In the genomic region with DNA sequence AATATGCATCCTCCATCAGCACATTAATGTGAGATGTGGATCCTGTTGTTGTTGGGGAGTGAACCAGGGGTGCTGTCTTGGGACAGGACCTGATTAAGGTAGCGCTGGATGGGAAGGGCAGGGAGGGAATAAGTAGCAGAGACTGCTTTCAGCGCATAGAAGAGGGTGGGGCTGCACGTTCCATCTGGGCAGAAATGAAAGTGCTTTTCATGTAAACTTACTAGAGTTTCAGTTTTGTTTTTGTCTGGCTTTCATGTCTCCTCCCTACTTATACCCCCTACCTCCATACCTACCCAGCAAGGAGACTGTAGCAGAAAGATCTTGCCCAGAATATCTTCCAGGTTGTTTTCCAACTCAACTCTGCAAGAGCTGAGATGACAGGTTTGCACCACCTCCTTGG, we compare ENCODE assay signal across 17 mouse cellular contexts. TPM values are rescaled to one million over a fixed set of nuclear protein-coding genes. Genes with fewer than 3 reads are reported as not detected.
DNase-seq lines count a peak whose midpoint lies in the region; ATAC-seq and TF ChIP-seq lines count a peak whose summit lies in the region.
"Had no signal": no experiment of that assay in that cellular context is flagged by ENCODE, and none has a peak within 500 bp of the region (broad histone marks: within the 10 kb centered on the region; RNA-seq: fewer than 3 reads in every experiment).

No protein-coding gene starts in this region.

- no peak overlapping the region for H3K4me2 ChIP-seq in lung, postnatal 0 days (replicated peaks; ENCODE audit: low read depth, low read length)
- H3K4me2 ChIP-seq: midbrain, embryonic 11.5 days had no signal

- H3K36me3 ChIP-seq in lung, postnatal 0 days (ENCODE audit: insufficient read depth, low read length) = no peaks in the 10 kb centered on the region

- 46% methylated on average over 3 of the region's 3 CpGs for WGBS in lung, postnatal 0 days

- no peaks in the 10 kb centered on the region for H3K9me3 ChIP-seq in lung, postnatal 0 days (ENCODE audit: low read length)

- H3K27me3 ChIP-seq in lung, postnatal 0 days (replicated peaks; ENCODE audit: insufficient read depth, low read length) = no peaks in the 10 kb centered on the region

- peak; percentile 29 for DNase-seq in lung, postnatal 0 days (ENCODE audit: low spot score)
- DNase-seq in lung, postnatal 14 days = no peak
- DNase-seq in induced T-regulatory cell, adult 2 months (ENCODE audit: low read depth) = peak; percentile 71
- DNase-seq in naive thymus-derived CD4-positive, alpha-beta T cell, adult 2 months (ENCODE audit: low read depth) = peak; percentile 72
- DNase-seq in embryo, embryonic 9.5 days (ENCODE audit: extremely low spot score) = no peak
- no peak for DNase-seq in gastrocnemius, postnatal 10 days
- no peak for DNase-seq in adrenal gland, adult 2 months
- DNase-seq: cerebellum, adult 11-12 months; heart, postnatal 10 days had no signal

- no peaks in the 10 kb centered on the region for H3K4me1 ChIP-seq in lung, postnatal 0 days (ENCODE audit: insufficient read depth, low read depth, low read length)

- no peak for ATAC-seq in lung, postnatal 0 days
- peak; percentile 75 for ATAC-seq in CD4-positive, CD25-positive, alpha-beta regulatory T cell, adult 4 months
- ATAC-seq: forebrain, embryonic 16.5 days; hindbrain, embryonic 16.5 days had no signal

- no peak for TF ChIP-seq CTCF in lung, postnatal 0 days (IDR thresholded peaks at IDR 0.05)

- H3K27ac ChIP-seq in lung, postnatal 0 days (ENCODE audit: low read length) = no peak overlapping the region
- H3K27ac ChIP-seq: layer of hippocampus, adult 2 months had no signal

- no peak overlapping the region for H3K4me3 ChIP-seq in lung, postnatal 0 days (ENCODE audit: low read depth, low read length)
- H3K4me3 ChIP-seq: layer of hippocampus, adult 2 months; myocyte had no signal

- H3K9ac ChIP-seq in lung, postnatal 0 days (replicated peaks; ENCODE audit: low read depth) = no peak overlapping the region

- no peak for TF ChIP-seq EP300 in lung, postnatal 0 days (IDR thresholded peaks at IDR 0.05)

RNA-seq across cellular contexts. Expression of a gene that starts 1.4 kb away (rescaled TPM):
- 2.3 and 2.4 TPM in 2 replicates for polyA plus RNA-seq in lung, postnatal 0 days (2015; fragmentation: Nextera tagmentation; extraction: Ambion mirVana)
- polyA plus RNA-seq in CD4-positive, CD25-positive, alpha-beta regulatory T cell, adult 4 months (2017; shearing (Covaris generic)) = 100 to 1,000 TPM; 247 to 270 TPM
- under 1 TPM in 1 of 2 experiments, not detected in 1; 0.18 TPM for total RNA-seq in gastrocnemius, postnatal 10 days (2021)
- under 1 TPM; 0.14 to 0.40 TPM for total RNA-seq in adrenal gland, adult 2 months (2021)
- 0.15 and 0.22 TPM in 2 replicates for polyA plus RNA-seq in adrenal gland, adult 2 months (2012; rRNA removed)
- total RNA-seq: gastrocnemius, adult 18-20 months; layer of hippocampus, adult 2 months; left cerebral cortex, adult 18-20 months had no signal
- polyA plus RNA-seq: forebrain, embryonic 16.5 days; myocyte had no signal

RNA-seq across cellular contexts. Expression of a gene that starts 53.1 kb away (rescaled TPM):
- 19.0 and 21.5 TPM in 2 replicates for polyA plus RNA-seq in lung, postnatal 0 days (2015; fragmentation: Nextera tagmentation; extraction: Ambion mirVana)
- 100 to 1,000 TPM; 806 to 834 TPM for polyA plus RNA-seq in CD4-positive, CD25-positive, alpha-beta regulatory T cell, adult 4 months (2017; shearing (Covaris generic))
- total RNA-seq in gastrocnemius, postnatal 10 days (2021) = 1 to 10 TPM; 1.3 to 2.3 TPM
- total RNA-seq in adrenal gland, adult 2 months (2021) = 1 to 10 TPM; 4.5 to 4.9 TPM
- 0.99 and 1.2 TPM in 2 replicates for polyA plus RNA-seq in adrenal gland, adult 2 months (2012; rRNA removed)

RNA-seq across cellular contexts. Expression of a gene that starts 56.9 kb away (rescaled TPM):
- polyA plus RNA-seq in lung, postnatal 0 days (2015; fragmentation: Nextera tagmentation; extraction: Ambion mirVana) = 0.44 and 0.71 TPM in 2 replicates
- polyA plus RNA-seq in CD4-positive, CD25-positive, alpha-beta regulatory T cell, adult 4 months (2017; shearing (Covaris generic)) = under 1 TPM; 0.27 to 0.28 TPM
- total RNA-seq in gastrocnemius, postnatal 10 days (2021) = under 1 TPM in 1 of 2 experiments, not detected in 1; 0.16 TPM
- under 1 TPM; 0.17 to 0.23 TPM for total RNA-seq in adrenal gland, adult 2 months (2021)
- polyA plus RNA-seq in adrenal gland, adult 2 months (2012; rRNA removed) = 0.06 TPM in 1 of 2 replicates, not detected in the other
- total RNA-seq: layer of hippocampus, adult 2 months; left cerebral cortex, adult 18-20 months had no signal
- polyA plus RNA-seq: forebrain, embryonic 16.5 days; hindbrain, embryonic 16.5 days; midbrain, embryonic 11.5 days had no signal

Comparison
In these comparisons a context has a peak if more than half of its experiments do, and no peak if none do; other contexts are left out.
1. DNase-seq: peak in lung, postnatal 0 days (single experiment), induced T-regulatory cell, adult 2 months (single experiment) and naive thymus-derived CD4-positive, alpha-beta T cell, adult 2 months (single experiment); none in lung, postnatal 14 days (single experiment), embryo, embryonic 9.5 days (single experiment), gastrocnemius, postnatal 10 days (single experiment) and adrenal gland, adult 2 months (single experiment).
2. RNA of a gene that starts 1.4 kb away (polyA plus RNA-seq): 247 to 270 TPM in CD4-positive, CD25-positive, alpha-beta regulatory T cell, adult 4 months; 2.3 to 2.4 TPM in lung, postnatal 0 days and 0.15 to 0.22 TPM in adrenal gland, adult 2 months; every median in the first group is over 10 times any median in the second.
3. RNA of a gene that starts 53.1 kb away (polyA plus RNA-seq): 806 to 834 TPM in CD4-positive, CD25-positive, alpha-beta regulatory T cell, adult 4 months; 19.0 to 21.5 TPM in lung, postnatal 0 days and 0.99 to 1.2 TPM in adrenal gland, adult 2 months; every median in the first group is over 10 times any median in the second.